Mouse (Mus musculus) embryo, embryonic 10.5 days (tissue): ENCODE data around the gene R3hdm4.

Source experiments
- DNase-seq: peaks from one replicate; pipeline ENCODE4 v3.0.0-alpha.2; 2015; ENCODE audit warnings: low spot score

Gene R3hdm4

DNA sequence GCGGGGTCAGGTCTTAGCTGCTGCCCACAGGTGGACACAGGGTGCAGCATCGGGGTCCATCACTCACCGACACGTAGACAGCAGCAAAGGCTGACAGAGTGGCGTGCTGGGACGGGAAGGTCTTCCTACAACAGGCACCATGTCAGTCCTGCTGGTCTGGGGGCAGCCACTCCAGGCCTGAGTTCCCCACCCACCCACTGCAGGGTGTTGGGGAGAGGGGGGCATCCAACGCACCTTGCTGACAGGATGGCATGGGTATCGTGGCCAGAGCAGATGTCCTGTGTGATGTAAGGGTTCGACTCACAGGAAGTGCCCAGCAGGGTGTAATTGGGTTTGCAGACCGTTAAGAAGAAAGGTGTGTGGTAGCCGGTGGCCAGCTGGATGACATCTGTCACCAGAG is 54.4 kb downstream of the R3hdm4 start:
- DNase-seq, result no peak

DNA sequence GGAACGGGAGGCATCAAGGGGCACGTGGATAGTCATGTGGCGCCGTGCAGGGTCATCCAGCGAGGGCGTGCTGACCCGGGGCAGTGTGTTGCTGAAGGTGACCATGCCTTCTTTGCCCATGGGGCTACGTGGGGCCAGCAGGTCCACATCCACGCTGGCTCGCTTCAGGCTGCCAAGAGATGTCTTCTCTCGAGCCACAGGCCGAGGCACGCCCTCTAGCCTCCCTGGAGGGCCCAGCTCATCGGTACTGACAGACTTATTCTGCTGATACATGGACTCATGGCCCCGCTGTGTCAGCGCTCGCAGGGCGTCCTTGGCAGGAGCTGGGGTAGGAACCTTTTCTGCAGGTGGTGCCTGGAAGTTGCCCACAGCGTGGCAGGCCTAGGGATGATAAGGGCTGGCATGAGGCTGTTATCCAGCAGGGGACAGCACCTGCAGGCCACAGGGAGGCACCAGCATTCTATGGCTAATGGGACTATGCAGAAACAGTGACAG is 55.2 kb downstream of the R3hdm4 start:
- DNase-seq, result no peak

DNA sequence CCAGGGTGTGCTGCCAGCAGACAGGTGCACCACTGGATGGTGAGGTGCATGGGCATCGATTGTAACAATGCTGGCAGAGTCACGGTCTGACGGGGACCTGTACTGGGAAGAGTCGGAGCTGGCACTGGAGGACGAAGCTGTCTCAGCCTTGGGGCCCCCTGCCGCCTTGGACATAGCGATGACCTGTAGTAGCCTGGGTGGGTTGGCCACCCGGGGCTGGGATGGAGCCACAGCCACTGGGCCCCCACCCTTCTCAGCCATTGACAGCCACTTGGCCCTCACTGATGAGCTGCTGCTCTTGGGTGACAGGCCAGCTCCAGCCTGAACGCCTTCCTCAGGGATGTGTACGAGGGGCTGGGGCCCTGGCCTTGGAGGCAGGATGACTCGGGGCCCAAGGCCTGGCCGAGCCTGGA is 55.8 kb downstream of the R3hdm4 start:
- no peak for DNase-seq

DNA sequence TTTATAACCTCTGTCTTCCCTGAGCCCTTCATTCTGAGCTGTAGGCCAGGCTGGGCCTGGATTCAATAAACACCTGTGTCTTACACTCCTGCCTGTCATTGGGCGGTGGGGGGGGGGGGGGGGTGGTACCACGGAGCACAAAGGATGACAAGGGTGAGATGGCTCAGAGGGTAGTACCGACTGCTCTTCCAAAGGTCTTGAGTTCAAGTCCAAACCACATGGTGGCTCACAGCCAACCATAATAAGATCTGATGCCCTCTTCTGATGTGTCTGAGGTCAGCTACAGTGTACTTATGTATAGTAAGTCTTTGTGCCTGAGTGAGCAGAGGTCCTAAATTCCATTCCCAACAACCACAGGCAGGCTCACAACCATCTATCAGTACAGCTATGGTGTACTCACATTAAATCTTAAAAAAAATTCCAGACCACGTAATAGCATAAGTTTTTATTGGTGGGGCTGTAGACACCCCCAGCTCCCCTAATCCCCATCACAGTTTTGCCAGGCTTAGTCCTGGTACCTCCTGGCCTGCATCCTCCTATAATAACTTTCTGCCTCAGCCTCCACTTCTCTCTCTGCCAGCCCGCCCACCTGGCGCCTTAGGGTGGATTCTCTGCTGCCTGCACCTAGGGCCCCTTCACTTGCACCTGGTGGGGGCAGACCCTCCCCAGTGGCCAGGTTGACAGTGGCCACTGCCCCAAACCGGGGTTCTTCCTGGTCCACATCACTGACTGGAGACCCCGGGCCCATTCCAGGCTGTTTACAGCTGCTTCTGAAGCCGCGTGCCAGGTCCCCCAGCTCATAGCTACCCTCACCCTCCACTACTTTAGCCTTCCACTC is 56.4 kb downstream of the R3hdm4 start:
- peak; percentile 37 for DNase-seq

DNA sequence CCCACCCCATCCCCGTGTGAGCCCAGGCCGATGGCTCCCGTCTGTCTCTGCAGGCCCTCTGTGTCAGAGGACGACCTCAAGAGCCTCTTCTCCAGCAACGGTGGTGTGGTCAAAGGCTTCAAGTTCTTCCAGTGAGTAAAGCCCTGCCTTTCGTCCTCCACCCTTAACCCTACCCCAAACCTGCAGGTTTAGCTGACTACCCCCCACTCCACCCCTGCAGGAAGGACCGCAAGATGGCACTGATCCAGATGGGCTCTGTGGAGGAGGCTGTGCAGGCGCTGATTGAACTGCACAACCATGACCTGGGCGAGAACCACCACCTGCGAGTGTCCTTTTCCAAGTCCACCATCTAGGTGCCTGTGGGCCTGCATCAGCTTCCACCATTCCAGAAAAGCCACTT is 58.1 kb downstream of the R3hdm4 start:
- DNase-seq, result no peak

DNA sequence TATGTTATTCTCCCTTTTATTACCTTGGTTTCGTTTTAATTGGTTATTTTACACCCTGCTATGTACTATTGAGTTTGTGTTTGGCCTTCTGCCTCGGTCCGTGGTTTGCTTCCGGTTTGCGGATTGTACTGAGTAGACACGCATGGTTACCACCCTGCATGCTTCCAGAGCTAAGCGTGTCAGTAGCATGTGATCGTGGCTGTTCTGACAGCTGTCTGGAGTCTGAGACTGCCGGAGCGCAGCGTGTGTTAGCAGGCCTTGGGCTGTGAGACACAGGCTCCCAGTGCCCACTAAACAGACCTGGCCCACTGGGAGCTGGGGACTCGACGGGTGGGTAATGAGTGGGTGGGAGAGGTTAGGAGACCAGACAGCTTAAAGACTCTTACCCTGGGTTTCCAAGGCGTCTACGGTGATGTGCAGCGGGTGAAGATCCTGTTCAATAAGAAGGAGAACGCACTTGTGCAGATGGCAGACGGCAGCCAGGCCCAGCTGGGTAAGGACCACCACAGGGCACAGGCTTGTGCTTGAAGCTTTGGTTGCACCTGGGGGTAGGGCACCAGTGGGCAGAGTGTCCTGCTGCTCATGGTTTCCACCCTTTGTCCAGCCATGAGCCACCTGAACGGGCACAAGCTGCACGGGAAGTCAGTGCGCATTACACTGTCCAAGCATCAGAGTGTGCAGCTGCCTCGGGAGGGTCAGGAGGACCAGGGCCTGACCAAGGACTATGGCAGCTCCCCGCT is 58.8 kb downstream of the R3hdm4 start:
- DNase-seq, result no peak

DNA sequence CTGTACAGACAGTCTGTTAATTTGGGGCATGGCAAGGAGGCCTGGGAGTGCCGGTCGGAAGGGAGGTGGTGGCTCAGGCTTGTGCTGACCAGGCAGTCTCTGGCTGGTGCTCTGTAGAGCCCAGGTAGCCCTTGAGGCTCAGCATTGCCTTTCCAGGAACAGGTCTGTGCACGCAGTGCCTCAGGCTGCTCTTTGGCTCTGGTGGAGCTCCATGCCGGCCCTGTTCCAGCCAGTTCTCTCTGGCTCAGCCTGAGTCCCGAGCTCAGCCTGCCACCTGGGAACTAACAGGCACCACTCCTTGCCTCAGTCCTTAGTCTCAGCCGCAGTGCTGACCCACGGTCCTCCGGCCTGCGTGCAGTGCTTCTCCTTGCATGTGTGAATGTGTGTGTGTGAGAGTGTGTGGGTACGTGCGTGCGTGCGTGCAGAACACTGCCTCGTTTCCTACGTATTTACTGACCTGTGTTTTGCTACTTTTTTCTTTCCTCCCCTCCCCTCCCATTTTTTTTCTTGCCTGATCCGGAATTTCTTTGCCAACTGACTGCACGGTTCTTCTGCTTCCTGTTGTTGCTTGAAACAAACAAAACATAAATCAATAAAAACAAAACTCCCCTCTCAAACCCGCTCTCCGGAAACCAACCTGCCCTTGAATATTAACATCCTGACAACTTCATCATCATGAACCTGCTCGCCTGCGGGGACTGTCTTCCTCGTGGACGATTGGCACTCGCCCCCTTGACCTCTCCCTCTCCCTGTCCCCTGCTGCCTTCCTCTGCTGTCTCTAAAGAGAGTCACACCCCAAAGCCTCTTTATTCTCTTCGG is 59.6 kb downstream of the R3hdm4 start:
- no peak for DNase-seq

DNA sequence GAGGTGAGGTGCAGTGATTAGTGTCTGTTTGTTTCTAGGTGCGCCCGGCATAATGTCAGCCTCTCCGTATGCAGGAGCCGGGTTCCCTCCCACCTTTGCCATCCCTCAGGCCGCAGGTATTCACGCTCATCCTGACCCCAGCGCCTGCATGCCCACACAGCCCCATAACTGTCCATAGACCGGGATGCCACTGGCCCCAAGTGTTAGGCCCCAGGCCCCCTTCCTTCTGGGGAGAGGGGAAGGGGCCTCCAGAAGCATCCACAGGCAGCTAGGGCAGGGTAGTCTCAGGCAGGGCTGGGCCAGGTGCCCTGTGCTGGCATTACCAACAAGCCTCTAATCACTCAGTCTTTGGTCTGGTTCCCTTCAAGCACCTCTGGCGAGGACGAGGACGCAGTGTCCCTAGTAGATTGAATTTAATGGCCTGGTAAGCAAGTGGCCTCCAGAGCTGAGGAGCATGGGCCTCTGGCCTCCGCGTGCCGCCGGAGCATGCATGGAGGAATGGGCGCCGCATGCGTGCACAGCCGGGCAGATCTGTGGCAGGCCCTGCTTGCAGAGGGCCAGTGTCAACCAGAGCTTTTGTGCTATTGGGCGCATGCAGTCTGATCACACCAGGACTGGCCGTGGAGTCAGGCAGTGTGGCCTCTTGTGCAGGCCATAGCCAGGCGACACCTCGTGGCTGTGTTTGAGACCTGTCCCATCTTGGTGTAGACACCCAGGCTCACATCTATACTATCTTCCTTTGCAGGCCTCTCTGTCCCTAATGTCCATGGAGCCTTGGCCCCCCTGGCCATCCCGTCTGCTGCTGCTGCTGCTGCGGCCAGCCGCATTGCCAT is 60.7 kb downstream of the R3hdm4 start:
- no peak for DNase-seq
